Comparison of ENCODE assay signal across 12 mouse cellular contexts in genomic region chr5:53238761-53239160, GRCm38 (mm10). TPM values are rescaled to one million over a fixed set of nuclear protein-coding genes. Genes with fewer than 3 reads are reported as not detected.
"Had no signal": no experiment of that assay in that cellular context is flagged by ENCODE, and none has a peak within 500 bp of the region (broad histone marks: within the 10 kb centered on the region; RNA-seq: fewer than 3 reads in every experiment).

No protein-coding gene starts in this region.

- DNase-seq: kidney, postnatal 36 days; layer of hippocampus, adult 9-11 months; lung, adult 2 months; lung, postnatal 36 days; right cerebral cortex, postnatal 4 days; thymus, postnatal 36 days had no signal

- H3K27me3 ChIP-seq: liver, embryonic 15.5 days had no signal

- H3K9me3 ChIP-seq: limb, embryonic 10.5 days; liver, embryonic 15.5 days; midbrain, embryonic 13.5 days had no signal

- H3K27ac ChIP-seq: kidney, postnatal 0 days; left cerebral cortex, adult 2 months; limb, embryonic 10.5 days; liver, embryonic 15.5 days; midbrain, embryonic 13.5 days had no signal

- H3K36me3 ChIP-seq: limb, embryonic 10.5 days; liver, embryonic 15.5 days; midbrain, embryonic 13.5 days had no signal

- H3K4me1 ChIP-seq: liver, embryonic 15.5 days had no signal

- H3K4me3 ChIP-seq: left cerebral cortex, adult 2 months; limb, embryonic 10.5 days; liver, embryonic 15.5 days; midbrain, embryonic 13.5 days had no signal

RNA-seq across cellular contexts. Expression of gene Sel1l3, which starts 25.0 kb away (rescaled TPM):
- total RNA-seq: megakaryocyte progenitor cell, adult 5-6 weeks had no signal
